Mouse (Mus musculus): ENCODE data around the gene Mapk8ip3. TPM values are rescaled to one million over a fixed set of nuclear protein-coding genes. Genes with fewer than 3 reads are reported as not detected.
"Not testable (repeated sequence)": the region's sequence is repeated elsewhere in the genome, so short reads cannot be mapped to it uniquely, and the experiment has no call there.

Gene Mapk8ip3
- polyA plus RNA-seq, 1 experiment: 59.5 TPM

DNA sequence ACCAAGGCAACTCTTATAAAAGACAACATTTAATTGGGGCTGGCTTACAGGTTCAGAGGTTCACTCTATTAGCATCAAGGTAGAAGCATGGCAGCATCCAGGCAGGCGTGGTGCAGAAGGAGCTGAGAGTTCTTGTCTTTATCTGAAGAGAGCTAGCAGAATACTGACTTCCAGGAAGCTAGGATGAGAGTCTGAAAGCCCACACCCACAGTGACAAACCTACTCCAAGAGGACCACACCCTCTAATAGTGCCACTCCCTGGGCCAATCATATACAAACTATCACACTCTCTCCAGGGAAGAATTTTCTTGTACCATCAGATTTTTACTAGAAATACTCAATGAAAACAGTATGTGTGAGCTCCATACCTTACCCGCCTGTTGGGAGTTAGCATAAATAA, 13.9 kb upstream of the Mapk8ip3 start:
- Histone ChIP-seq H3K4me3 (ENCODE audit: low read depth, low read length) (no peak overlapping the region), H3K9ac (ENCODE audit: low read depth, poor library complexity, severe bottlenecking) (no peak overlapping the region), H3K9me3 (replicated peaks; ENCODE audit: control insufficient read depth, insufficient read depth, low read length, poor library complexity, severe bottlenecking) (no peaks in the 10 kb centered on the region), H3K27me3 (ENCODE audit: control insufficient read depth, insufficient read depth, low read length, poor library complexity, severe bottlenecking) (no peaks in the 10 kb centered on the region), H3K36me3 (ENCODE audit: control insufficient read depth, insufficient read depth, low read length, poor library complexity, severe bottlenecking) (peaks cover 67% of the 10 kb centered on the region), H3K4me1 (ENCODE audit: control insufficient read depth, insufficient read depth, low read length) (no peaks in the 10 kb centered on the region), H3K27ac (ENCODE audit: insufficient read depth, low read length) (peak overlapping the region; percentile 84)
- TF ChIP-seq POLR2A (IDR thresholded peaks at IDR 0.05; ENCODE audit: insufficient read depth, low read length) (no peak), CTCF (IDR thresholded peaks at IDR 0.05; ENCODE audit: low read depth, low read length) (no peak), EP300 (IDR thresholded peaks at IDR 0.05; ENCODE audit: insufficient read depth, low read depth, low read length) (no peak)

DNA sequence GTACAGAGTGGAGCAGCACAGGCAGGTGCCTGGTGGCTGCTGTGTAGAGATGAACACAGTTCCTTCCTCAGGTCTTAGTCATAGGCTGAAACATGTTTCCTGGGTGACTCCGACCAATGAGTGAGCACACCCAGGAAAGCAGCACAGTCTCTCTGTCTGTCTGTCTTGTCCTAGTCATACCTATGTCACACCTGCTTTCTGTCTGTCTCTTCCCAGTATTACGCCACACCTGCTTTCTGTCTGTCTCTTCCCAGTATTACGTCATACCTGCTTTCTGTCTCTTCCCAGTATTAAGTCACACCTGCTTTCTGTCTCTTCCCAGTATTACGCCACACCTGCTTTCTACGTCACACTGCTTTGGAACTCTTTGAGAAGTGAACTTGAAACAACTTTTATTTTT, 11.4 kb upstream of the Mapk8ip3 start:
- TF ChIP-seq POLR2A (IDR thresholded peaks at IDR 0.05; ENCODE audit: insufficient read depth, low read length) (no peak), EP300 (IDR thresholded peaks at IDR 0.05; ENCODE audit: insufficient read depth, low read depth, low read length) (no peak), CTCF (IDR thresholded peaks at IDR 0.05; ENCODE audit: low read depth, low read length) (no peak)
- H3K27me3 ChIP-seq (ENCODE audit: control insufficient read depth, insufficient read depth, low read length, poor library complexity, severe bottlenecking): no peaks in the 10 kb centered on the region
- H3K9ac ChIP-seq (ENCODE audit: low read depth, poor library complexity, severe bottlenecking): no peak overlapping the region
- H3K36me3 ChIP-seq (ENCODE audit: control insufficient read depth, insufficient read depth, low read length, poor library complexity, severe bottlenecking): peaks cover 66% of the 10 kb centered on the region
- no peaks in the 10 kb centered on the region for H3K4me1 ChIP-seq (ENCODE audit: control insufficient read depth, insufficient read depth, low read length)
- H3K4me3 ChIP-seq (ENCODE audit: low read depth, low read length): no peak overlapping the region
- no peak overlapping the region for H3K27ac ChIP-seq (ENCODE audit: insufficient read depth, low read length)
- H3K9me3 ChIP-seq (replicated peaks; ENCODE audit: control insufficient read depth, insufficient read depth, low read length, poor library complexity, severe bottlenecking): no peaks in the 10 kb centered on the region

DNA sequence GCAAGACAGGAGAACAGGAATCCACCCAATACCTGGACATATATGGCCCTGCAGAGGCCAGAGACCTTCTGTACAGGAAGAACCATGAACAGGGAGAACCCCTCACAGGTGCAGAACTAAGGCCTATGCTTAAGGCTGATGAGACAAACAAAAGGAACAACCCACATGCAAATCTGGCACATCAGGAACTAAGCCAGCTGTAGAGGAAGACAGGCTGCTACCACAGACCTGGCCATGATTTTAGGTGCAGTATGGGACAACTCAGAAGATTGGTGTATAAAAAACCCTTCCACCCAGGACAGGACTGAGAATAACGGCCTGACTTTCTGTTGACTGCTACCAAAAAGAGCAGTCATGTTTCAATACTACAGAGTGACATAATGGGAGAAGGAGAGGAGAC, 6.8 kb upstream of the Mapk8ip3 start:
- H3K36me3 ChIP-seq (ENCODE audit: control insufficient read depth, insufficient read depth, low read length, poor library complexity, severe bottlenecking): peaks cover 51% of the 10 kb centered on the region
- not testable (repeated sequence) for H3K9me3 ChIP-seq (replicated peaks; ENCODE audit: control insufficient read depth, insufficient read depth, low read length, poor library complexity, severe bottlenecking); H3K27me3 ChIP-seq (ENCODE audit: control insufficient read depth, insufficient read depth, low read length, poor library complexity, severe bottlenecking); H3K4me1 ChIP-seq (ENCODE audit: control insufficient read depth, insufficient read depth, low read length); H3K4me3 ChIP-seq (ENCODE audit: low read depth, low read length); H3K27ac ChIP-seq (ENCODE audit: insufficient read depth, low read length); H3K9ac ChIP-seq (ENCODE audit: low read depth, poor library complexity, severe bottlenecking)

DNA sequence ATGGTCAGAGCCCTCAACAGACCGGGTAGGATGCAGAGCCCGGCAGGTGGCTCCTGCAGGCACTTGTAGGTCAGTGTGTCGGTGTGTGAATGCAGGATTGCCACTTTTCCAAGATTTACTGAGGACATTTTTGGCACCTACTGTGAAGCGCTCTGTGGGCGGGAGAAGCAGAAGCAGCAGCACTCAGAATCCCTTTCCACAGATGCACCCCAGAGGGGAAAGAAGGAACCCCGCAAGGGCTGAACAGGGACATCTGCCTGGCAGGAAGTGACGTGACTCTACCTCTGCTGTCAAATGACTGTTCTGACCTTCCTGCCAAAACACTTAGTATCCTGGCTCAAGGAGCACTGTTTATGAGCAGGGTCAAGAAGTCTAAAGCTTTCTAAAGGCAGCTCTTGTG, 6.3 kb upstream of the Mapk8ip3 start:
- peaks cover 46% of the 10 kb centered on the region for H3K36me3 ChIP-seq (ENCODE audit: control insufficient read depth, insufficient read depth, low read length, poor library complexity, severe bottlenecking)
- TF ChIP-seq CTCF (IDR thresholded peaks at IDR 0.05; ENCODE audit: low read depth, low read length) (no peak), POLR2A (IDR thresholded peaks at IDR 0.05; ENCODE audit: insufficient read depth, low read length) (no peak), EP300 (IDR thresholded peaks at IDR 0.05; ENCODE audit: insufficient read depth, low read depth, low read length) (no peak)
- no peak overlapping the region for H3K9ac ChIP-seq (ENCODE audit: low read depth, poor library complexity, severe bottlenecking)
- no peak overlapping the region for H3K27ac ChIP-seq (ENCODE audit: insufficient read depth, low read length)
- no peaks in the 10 kb centered on the region for H3K4me1 ChIP-seq (ENCODE audit: control insufficient read depth, insufficient read depth, low read length)
- no peaks in the 10 kb centered on the region for H3K9me3 ChIP-seq (replicated peaks; ENCODE audit: control insufficient read depth, insufficient read depth, low read length, poor library complexity, severe bottlenecking)
- no peaks in the 10 kb centered on the region for H3K27me3 ChIP-seq (ENCODE audit: control insufficient read depth, insufficient read depth, low read length, poor library complexity, severe bottlenecking)
- H3K4me3 ChIP-seq (ENCODE audit: low read depth, low read length): no peak overlapping the region

DNA sequence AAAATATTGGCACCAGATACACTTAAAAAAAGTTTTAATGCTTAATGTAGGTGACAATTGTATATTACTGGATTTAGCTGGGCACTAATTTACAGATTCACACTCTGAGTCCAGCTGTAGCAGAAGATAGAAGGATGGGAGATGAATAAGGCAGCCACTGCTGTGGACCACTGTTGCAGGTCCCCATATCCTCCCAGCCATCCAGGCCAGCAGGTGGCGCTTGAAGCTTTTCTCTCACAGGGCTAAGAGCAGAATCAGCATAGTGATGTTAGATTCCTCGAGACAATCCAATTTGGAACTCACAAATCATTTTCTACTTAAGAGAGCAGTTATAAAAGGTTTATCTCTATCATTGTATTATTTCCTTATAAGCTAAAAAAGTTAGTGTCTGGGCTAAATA, 5.7 kb upstream of the Mapk8ip3 start:
- H3K36me3 ChIP-seq (ENCODE audit: control insufficient read depth, insufficient read depth, low read length, poor library complexity, severe bottlenecking): peaks cover 40% of the 10 kb centered on the region
- H3K9ac ChIP-seq (ENCODE audit: low read depth, poor library complexity, severe bottlenecking): not testable (repeated sequence)

DNA sequence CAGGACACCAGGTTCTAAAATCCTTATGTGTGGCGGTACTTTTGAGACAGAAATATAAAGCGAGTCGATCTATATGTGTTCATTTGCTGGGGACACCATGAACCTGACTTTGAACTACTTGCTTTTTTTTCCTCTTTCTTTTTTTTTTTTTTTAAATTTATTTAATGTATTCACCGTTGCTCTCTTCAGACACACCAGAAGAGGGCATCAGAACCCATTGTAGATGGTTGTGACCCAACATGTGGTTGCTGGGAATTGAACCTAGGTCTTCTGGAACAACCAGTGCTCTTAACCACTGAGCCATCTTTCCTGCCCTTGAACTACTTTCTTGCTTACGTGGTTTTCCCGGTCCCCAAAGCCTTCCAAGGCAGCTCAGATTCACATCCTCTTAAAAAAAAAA, 489 bp upstream of the Mapk8ip3 start:
- Histone ChIP-seq H3K27me3 (ENCODE audit: control insufficient read depth, insufficient read depth, low read length, poor library complexity, severe bottlenecking) (no peaks in the 10 kb centered on the region), H3K9ac (ENCODE audit: low read depth, poor library complexity, severe bottlenecking) (peak overlapping the region; percentile 9), H3K36me3 (ENCODE audit: control insufficient read depth, insufficient read depth, low read length, poor library complexity, severe bottlenecking) (peaks cover 6% of the 10 kb centered on the region), H3K27ac (ENCODE audit: insufficient read depth, low read length) (0 out of 2 replicates have a peak overlapping the region, but pooled peaks have one; percentile 33), H3K9me3 (replicated peaks; ENCODE audit: control insufficient read depth, insufficient read depth, low read length, poor library complexity, severe bottlenecking) (no peaks in the 10 kb centered on the region), H3K4me3 (ENCODE audit: low read depth, low read length) (peak overlapping the region; percentile 91), H3K4me1 (ENCODE audit: control insufficient read depth, insufficient read depth, low read length) (no peaks in the 10 kb centered on the region)
- TF ChIP-seq CTCF (IDR thresholded peaks at IDR 0.05; ENCODE audit: low read depth, low read length) (no peak), EP300 (IDR thresholded peaks at IDR 0.05; ENCODE audit: insufficient read depth, low read depth, low read length) (no peak), POLR2A (IDR thresholded peaks at IDR 0.05; ENCODE audit: insufficient read depth, low read length) (no peak)

More for the DNA sequence above, 5.7 kb upstream of the Mapk8ip3 start:
- not testable (repeated sequence) for H3K4me3 ChIP-seq (ENCODE audit: low read depth, low read length); H3K9me3 ChIP-seq (replicated peaks; ENCODE audit: control insufficient read depth, insufficient read depth, low read length, poor library complexity, severe bottlenecking); H3K27ac ChIP-seq (ENCODE audit: insufficient read depth, low read length); H3K4me1 ChIP-seq (ENCODE audit: control insufficient read depth, insufficient read depth, low read length); H3K27me3 ChIP-seq (ENCODE audit: control insufficient read depth, insufficient read depth, low read length, poor library complexity, severe bottlenecking)
- TF ChIP-seq CTCF (IDR thresholded peaks at IDR 0.05; ENCODE audit: low read depth, low read length): peak; percentile 50
